Mouse (Mus musculus) heart, adult 11 months (tissue): ENCODE measurements at regions not wholly inside any gene's neighbourhood (a gene's known extent, or its start where the extent isn't known, plus 50 kb on each side); places are given as distances from the start of the nearest gene placed in this dataset.

Experiments
- DNase-seq: peaks from one replicate; pipeline ENCODE4 v3.0.0; 2022

DNA sequence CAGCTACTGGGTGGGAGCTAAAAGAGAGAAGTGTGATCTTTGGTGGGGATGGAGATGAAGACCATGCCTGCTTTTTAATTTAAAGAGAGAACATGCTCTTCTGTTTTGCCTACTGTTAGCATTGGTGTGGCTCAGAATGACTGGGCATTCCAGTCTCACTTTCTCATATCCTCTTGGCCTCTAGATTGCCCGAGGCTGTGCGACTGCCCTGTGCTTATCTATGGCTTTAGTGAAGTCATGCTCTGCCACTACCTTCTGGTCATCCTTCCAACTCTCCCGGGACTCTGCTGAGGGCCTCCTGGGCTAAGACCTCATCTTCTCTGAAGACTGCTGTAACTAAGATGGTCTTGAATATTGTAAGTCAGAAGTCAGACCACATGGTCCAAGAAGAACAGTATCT is 147.5 kb upstream of the Dusp10 start:
- DNase-seq: no peak

DNA sequence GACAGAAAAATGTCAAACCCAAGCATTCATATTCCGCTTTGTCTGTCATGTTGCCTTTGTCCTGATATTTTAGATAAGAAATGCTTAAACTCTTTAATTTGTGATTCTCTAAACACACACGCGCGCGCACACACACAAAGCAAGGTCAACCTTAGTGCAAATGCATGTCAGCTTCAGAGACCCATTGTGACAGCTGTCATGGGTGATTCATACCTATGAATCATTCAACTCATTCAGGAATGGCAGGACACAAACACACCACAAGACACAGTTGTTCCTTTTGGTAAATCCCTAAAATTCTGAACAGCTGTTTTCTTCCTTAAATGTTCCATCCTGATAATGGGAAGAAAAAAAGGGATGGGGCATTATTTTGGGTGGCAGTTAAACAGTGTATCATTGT is 144.1 kb upstream of the Dusp10 start:
- DNase-seq: no peak

DNA sequence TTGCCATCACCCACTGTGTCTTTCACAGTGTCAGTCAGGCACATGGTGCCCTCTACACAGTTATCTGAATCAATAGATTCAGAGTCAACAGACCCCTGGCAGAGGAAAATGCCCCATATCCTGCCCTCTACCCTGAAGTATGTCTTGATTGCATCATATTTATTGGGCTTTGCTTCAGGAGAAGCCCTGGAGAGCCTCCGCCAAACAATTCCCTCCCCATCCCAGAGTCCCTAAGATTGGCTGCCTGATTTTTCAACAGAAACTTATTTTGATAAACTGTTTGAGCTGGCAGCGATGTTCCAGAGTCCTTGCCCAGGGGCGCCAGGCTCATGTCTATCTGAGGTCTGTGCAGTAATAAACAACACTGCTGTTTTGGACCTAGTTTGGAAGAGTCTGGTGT is 117.2 kb upstream of the Dusp10 start:
- peak; percentile 76 for DNase-seq

DNA sequence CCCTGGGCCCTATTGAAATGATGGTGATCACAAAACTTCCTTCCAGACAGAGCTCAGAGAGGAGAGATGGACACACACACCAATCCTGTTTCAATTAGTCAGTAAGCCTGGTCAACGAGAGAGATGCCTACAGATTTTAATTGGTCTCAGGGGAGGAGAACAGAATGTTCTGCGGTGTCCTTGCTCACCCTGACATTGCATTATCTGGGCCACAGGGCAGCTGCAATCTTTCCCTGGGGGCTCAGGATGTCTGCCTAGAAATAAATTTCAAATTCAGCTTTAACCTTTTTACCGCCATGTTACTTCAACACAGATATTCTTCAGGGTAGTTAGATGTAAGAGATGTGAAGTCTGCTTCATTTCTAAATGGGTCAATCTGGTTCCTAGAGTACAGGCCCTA is 115.0 kb upstream of the Dusp10 start:
- peak; percentile 89 for DNase-seq

DNA sequence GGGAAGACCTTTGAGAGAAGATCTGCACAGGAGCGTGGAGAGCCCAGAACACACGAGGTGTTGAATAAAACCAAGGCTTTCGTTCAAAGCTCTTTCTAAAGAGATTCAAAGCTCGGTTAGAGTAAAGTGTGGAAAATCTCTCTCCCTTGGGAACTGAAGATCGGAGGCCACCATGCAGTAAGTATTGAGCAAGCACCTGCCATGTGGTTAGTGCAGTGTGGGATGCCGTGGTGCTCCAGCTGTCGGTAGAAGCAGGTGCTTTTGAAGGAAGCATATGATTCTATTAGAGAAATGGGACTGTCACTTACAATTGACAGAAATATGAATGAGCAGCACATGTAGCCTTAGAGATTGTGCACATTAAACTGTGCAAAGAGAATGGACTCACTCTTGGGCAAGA is 108.5 kb upstream of the Dusp10 start:
- DNase-seq: no peak

DNA sequence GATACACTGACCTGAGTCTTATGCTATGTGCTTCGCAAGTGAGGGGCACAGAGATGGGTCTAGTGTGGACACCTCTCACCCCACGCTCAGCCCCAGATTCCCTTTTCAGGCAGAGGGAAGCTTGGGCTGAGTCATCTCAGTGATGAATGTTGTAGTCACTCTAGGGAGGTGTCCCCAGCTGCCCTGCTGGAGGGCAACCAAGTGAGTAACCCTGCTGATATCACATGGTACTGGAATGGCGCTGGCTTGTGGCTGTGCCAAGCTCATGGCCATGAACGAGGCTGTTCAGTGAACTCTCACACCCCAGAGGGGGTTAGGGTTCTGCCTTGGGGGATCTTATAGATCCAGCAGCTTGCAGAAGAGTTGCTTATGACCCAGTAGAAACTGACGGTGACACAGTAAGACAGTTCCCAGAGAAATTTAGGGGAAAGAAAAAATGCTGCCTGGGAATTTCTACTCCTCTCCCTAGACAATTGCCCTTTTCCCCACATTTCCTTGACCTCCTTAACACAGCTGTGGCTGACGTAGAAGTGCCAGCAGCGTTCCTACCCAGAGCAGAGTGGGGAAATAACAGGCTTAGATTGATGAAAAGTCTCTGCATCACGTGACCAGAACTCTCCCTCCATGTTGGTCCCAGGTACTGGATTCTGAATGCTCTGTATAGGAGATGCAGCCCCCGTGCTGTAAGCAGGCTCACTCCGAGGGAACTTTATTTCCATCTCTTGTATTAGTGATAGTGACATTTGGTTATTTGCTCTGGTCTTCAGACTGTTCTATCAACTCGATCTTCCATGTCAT is 107.6 kb upstream of the Dusp10 start:
- DNase-seq: peak; percentile 98

DNA sequence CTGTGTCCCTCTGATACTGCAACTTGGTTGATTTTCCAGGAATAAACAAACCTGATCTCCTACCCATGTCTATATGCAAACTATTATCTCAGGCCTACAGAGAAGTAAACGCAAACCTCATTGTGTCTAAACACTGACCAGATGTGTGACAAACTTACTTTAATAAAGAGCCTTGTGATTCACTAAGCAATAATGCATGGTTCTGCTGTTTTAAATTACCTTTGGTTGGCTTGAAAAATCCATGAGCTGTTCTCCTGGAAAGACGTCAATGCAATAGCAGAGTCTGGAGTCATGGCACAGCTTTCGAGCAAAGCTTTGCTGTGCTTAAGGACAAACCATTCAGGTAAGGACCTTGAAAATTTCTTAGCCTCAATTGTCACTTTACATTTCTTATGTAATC is 95.4 kb upstream of the Dusp10 start:
- DNase-seq: no peak

DNA sequence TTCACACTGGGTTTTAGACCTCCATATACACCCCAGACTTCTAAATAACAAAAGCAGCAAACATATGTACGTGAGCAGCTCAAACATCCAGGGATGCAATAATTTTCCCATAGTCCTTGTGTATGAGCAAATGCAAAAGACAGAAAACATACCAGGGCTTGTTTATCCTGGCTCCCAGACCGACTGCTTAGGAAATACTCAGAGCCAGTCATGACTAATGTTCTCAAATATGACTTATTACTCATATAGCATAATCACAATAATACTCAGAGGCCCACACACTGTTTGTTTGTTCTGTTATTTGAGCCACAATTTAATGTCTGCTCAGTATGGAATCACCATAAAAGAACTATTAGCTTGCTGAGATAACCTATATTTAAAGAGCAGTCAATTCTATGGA is 91.8 kb upstream of the Dusp10 start:
- no peak for DNase-seq

DNA sequence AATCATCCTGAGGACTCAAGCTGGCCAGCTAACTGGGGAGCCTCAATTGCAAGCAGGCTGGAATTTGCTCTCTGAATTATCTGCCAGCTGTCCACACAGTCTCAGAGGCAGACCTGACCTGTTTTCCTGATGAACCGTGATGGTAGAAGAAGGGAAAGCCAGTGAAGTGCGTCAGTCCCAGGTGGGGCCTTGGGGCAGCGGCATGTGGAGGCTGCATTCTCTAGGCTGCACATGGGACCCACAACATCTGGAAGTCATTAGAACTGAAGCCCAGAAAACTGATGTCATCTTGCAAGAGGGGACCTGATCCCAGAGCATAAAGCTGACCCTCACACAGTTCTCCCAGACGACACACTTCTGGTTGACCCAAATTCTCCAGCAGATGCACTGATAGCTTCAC is 84.6 kb upstream of the Dusp10 start:
- DNase-seq: peak; percentile 89

DNA sequence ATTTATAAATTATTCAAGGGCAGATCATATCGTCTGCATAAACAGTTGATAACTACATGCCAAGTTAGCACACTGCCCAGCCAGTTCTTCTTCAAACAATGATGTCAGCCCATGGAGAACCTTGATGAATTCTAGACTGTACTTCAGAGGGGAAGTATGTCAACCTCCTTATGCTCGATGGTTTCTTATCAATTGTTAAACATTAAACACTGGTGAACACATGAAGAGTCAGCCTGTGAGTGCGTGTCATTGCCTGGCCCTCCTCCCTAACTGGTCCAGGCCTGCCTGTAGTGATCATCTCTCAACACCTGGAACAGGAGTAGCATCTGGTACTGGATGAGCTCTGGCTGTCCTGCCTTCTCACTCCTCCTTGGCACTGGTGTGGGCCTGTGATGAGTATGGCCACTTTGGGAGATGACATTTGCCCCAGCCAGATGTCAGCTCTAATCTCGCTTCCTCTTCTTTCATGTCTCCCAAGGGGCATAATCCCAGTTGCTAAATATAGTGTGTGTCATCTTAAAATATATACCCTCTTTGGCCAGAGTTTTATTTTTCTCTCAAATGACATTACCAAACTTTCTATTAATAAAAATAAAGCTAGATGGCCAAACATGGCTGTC is 82.6 kb upstream of the Dusp10 start:
- DNase-seq: no peak

DNA sequence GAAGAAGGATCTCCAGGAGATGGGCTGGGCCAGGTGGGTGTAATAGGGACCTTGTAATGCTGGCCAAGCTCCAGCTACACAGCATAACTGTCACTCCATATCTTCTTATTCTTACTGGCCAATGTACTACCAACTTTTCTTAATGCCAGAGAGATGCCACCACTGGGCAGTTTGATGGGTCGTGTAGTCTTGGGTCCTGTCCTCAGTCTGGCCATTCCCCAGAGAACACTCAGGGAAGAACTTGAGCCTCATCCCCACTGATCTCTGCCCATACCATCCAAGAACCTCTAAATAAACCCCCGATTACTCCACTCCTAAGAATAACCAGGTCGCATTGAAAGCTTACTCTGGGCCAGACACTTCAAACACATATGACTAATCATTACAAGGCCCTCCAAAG is 82.0 kb upstream of the Dusp10 start:
- DNase-seq: no peak

DNA sequence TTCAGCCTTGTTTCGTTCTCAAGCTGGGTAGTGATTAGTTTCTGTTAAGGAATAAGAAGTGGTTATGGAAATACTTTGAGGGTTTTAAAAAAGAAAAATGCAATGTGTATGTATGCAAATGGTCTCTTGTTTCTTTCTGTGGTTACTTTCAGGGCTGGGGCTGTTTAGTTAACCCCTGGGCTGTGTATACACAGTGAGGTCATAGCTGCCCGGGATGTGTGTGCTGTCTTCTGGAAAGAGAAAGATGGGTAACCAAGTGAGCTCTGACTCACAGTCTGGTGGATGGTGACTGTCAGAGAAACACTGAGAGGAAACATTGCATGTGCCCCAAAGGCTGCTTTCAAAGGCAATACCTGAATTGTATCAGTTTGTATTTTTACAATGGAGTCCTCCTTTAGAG is 79.3 kb upstream of the Dusp10 start:
- no peak for DNase-seq

DNA sequence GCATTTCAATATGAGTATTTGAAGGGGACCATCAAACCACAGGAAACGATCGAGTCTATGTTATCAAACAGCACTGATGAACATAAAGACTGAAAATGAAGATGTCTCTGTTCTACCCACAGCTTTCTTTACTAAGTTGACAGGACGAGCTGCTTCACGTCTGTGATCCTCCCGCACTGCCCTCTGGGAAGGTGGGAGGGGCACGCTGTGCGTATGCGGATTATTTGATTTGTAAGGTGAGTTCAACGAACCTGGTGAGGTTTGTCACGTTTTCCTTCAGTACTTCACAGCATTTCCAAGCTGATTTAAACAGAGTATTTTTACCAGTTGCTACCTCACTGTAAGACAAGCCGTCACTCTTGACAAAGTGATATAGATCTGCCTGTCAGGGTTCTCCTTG is 75.9 kb upstream of the Dusp10 start:
- DNase-seq: peak; percentile 74

DNA sequence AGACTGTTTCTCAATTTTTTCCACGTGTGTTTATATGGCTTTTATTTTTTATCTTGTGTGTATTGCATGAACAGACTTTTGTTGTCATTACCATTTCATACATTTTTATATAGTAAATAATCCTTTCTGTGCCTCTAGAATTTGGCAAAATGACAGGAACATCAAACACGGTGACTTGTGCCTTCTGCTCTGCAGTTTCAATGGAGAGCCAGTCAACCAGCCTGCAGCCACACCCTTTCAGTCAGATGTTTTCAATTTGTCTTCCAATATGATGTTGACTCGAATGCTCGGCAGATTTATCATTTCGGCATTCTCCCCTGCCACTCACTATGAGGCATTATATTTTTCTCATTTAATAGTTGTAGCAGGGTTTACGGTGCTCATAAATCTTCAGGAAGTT is 74.7 kb upstream of the Dusp10 start:
- DNase-seq: peak; percentile 54

DNA sequence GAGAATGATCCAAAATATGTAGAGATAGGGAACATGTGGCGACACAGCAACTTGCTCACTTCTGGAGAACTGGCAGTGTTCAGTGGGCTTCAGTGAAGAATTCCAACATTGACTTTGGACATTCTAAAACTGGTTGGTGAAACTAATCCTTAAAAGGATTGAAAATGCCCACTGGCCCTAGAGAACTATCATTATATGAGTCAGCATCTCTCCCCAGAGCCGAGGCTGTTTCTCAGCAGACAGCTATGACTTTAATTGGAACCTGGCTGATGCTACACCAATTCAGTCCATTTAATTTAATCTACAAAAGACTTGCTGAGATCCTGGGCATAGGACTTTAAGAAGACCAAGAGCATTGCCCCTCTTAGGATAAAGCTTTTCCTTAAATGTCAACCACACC is 72.4 kb upstream of the Dusp10 start:
- peak; percentile 79 for DNase-seq

DNA sequence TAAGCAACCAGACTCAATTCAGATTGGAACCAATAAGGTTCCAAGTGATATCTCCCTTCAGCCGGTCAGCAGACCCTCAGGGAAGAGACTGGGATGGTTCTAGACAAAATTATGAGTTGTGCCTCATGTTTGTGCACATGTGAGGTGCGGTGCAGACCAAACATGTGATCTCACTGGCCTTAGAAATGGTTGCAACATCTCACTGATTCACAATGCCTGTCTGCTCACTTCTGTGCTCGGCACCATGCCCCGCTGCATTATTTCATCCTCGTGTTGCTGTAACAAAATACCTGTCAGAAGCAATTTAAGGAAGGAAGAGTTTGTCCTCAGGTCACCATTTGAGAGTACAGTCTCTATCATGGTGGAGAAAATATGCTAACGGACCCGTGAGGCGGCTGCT is 66.9 kb upstream of the Dusp10 start:
- DNase-seq: peak; percentile 87

DNA sequence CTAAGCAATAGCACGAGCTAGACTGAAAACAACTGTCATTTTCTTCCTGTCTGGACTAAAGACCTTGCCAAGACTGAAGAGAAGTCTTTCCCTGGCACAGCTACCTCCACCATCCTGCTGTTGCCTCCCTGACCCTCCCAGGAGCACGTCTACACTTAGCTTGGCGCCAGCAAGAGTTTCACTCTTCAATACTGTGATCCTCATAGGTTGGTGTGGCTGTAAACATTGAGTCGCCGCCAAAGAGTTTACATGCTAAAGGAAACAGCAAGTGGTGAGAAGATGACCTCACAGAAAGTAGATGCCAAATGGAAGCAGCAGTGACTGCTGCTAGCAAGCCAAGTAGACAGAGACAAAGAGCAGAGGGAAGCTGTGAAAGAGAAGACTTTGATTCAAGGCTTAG is 66.0 kb upstream of the Dusp10 start:
- DNase-seq: peak; percentile 91

DNA sequence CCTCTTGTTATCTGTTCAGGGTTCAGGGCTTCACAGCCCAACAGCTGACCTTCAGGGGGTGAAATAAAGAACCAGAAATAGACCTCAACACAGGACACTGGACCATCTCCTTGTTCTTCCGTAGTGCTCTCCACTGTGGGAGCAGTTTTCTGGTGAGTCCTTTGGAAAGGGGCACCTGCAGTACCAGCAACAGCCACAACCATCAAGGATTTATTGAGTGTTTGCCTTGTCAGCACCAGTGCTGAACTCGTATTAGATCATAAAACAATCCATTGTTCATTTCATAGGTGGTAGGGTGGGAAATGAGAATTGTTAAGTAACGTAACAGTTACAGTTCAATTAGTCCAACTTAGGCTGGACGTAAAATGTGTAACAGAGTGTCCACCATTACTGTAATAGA is 63.9 kb upstream of the Dusp10 start:
- peak; percentile 24 for DNase-seq

DNA sequence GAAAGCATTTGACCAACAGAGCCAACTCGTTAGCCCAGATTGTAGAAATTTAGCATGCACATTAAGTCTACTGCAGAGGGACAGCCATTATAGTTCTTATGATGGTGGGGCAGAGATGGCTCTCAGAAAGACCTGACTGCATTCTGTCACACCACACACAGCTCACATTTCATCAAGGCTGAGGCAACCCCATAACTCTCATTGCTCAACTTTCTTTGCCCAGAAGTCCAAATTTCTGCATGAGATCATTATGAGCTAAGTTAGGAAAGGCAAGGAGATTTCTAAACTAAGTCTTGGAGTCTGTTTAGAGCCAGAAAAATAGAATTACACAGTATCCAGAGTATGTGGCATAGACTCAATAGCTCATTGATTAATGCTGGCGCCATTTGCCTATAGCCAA is 59.0 kb upstream of the Dusp10 start:
- peak; percentile 85 for DNase-seq

DNA sequence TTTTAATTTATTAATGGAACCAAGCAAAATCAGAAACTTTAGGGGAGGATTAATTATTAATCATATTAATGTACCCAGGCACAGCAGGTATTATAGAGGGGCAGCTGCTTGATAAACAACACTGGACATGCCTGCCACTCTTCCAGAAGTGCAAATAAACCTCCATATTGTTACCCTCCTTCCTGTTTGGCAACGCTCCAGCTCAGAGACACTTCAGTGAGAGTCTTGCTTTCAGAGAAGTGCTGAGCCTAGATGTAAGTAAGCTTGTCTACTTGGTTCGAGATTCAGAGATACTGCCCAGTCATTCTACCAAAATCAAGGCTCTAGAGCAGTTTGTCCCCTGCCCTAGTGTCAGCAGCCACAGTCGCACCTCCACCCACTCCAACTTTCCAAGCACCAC is 56.7 kb upstream of the Dusp10 start:
- no peak for DNase-seq

DNA sequence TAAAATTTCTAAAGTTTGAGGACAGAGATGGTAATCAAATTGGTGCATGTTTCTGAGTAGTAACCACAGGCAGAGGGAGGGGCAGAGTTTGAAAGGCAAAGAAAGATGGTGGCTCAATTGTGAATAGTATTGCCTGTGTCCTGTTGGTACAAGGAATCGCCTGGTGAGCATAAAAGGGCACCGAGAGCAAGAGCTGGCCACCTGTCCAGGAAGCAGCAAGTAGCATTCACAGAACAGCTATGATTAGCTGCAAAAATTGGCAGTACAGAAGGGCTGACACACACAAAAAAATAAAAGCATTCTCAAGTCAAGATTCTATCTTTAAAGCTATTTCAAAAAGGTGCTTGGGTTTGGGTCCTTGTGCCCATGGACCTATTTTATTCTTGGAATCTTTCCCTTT is 51.7 kb upstream of the Dusp10 start:
- DNase-seq: peak; percentile 8

DNA sequence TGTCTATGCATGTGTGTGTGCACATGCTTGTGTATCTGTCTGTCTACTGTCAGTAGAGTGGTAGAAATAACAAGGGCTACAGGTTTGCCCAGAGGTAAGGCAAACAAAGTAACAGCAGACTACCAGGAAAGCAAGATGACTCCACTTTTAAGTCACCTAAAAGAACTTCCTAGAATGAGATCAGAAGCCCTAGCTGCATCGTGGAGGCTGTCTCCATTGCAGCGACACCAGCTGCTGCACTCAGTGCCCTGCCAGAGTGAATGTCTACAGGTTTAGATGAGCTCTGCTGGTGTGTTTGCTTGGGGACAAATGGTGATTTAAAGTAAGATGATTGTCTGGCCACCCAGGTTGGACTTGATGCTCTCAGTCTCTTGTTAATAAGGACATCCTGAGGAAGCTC is 50.6 kb upstream of the Dusp10 start:
- DNase-seq: peak; percentile 21

DNA sequence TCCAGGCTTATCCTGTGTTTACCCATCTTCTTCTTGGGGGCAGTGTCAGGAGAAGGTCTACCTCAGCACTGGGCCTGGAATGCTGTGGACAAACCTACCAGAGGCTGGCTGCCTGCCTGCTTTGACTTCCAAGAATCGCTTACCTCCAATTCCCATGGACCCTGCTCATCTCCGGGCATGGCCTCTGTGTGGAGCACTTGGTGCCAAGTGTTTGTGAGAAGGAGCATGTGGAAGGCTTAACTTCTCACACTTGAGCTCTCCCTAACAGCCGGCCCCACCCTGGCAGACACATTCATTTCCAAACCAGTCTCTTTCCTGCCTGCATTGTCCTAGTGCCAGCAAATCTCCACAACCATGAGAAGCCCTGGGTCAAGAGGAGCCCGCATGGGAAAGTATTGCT is 49.8 kb upstream of the Dusp10 start:
- peak; percentile 80 for DNase-seq
